8 mouse cellular contexts compared by ENCODE assay signal in genomic region chr6:128992753-128993152, GRCm38 (mm10). TPM values are rescaled to one million over a fixed set of nuclear protein-coding genes. Genes with fewer than 3 reads are reported as not detected.
DNase-seq lines count a peak whose midpoint lies in the region; ATAC-seq lines count a peak whose summit lies in the region.
"Had no signal": no experiment of that assay in that cellular context is flagged by ENCODE, and none has a peak within 500 bp of the region (broad histone marks: within the 10 kb centered on the region; RNA-seq: fewer than 3 reads in every experiment).

No protein-coding gene starts in this region.

- no peak overlapping the region for H3K4me3 ChIP-seq in midbrain, embryonic 13.5 days (replicated peaks)

- peak; percentile 43 for DNase-seq in R1 (ENCODE audit: low read depth, low spot score)
- no peak for DNase-seq in right cerebral cortex, postnatal 10 days (ENCODE audit: low spot score in 2 of 2)
- DNase-seq in frontal cortex, postnatal 14 days (ENCODE audit: low spot score in 2 of 2): no peak
- no peak for DNase-seq in left cerebral cortex, adult 18-20 months (ENCODE audit: low spot score in 2 of 2)

- H3K4me1 ChIP-seq in midbrain, embryonic 13.5 days (replicated peaks): peaks cover 11% of the 10 kb centered on the region

- no peaks in the 10 kb centered on the region for H3K27me3 ChIP-seq in midbrain, embryonic 13.5 days

- H3K9me3 ChIP-seq in midbrain, embryonic 13.5 days: no peaks in the 10 kb centered on the region

- H3K9ac ChIP-seq in midbrain, embryonic 13.5 days (replicated peaks): 0 out of 2 replicates have a peak overlapping the region, but pooled peaks have one; percentile 28

- H3K4me2 ChIP-seq in midbrain, embryonic 13.5 days (replicated peaks): 0 out of 2 replicates have a peak overlapping the region, but pooled peaks have one; percentile 17

- 27% methylated on average over 3 of the region's 3 CpGs for WGBS in midbrain, embryonic 13.5 days

- peak; percentile 97 for ATAC-seq in CD4-positive, CD25-positive, alpha-beta regulatory T cell, adult 4 months
- peak; percentile 52 to 61; a peak in 3 of 4 replicates for ATAC-seq in hematopoietic stem cell, adult 5-6 weeks (replicated peaks in 1 of 2; ENCODE audit: insufficient read depth in 1 of 2, low FRiP score in 2 of 2, low TSS enrichment in 1 of 2, low read depth in 1 of 2, poor library complexity in 2 of 2, severe bottlenecking in 2 of 2)
- ATAC-seq in midbrain, embryonic 13.5 days: peak; percentile 50; the same call in 1 of the 2 replicates

- peak overlapping the region; percentile 30; the same call in 1 of the 2 replicates for H3K27ac ChIP-seq in midbrain, embryonic 13.5 days

- H3K36me3 ChIP-seq in midbrain, embryonic 13.5 days: no peaks in the 10 kb centered on the region

RNA-seq across cellular contexts. Expression of gene Klrb1f, which starts 52.9 kb away (rescaled TPM):
- 1 to 10 TPM; 2.2 to 3.7 TPM for polyA plus RNA-seq in CD4-positive, CD25-positive, alpha-beta regulatory T cell, adult 4 months (2017; shearing (Covaris generic))
- total RNA-seq in hematopoietic stem cell, adult 5-6 weeks (2017): 0.15 and 8.1 TPM in 2 replicates
- polyA plus RNA-seq in midbrain, embryonic 13.5 days (2015; fragmentation: Nextera tagmentation; extraction: Ambion mirVana): 0.17 and 0.23 TPM in 2 replicates
- not detected for total RNA-seq in left cerebral cortex, adult 18-20 months (2021)
- total RNA-seq: layer of hippocampus, adult 8-10 months had no signal

RNA-seq across cellular contexts. Expression of gene Clec2g, which starts 58.6 kb away (rescaled TPM):
- under 1 TPM in 1 of 2 experiments, not detected in 1; 0.17 TPM for polyA plus RNA-seq in CD4-positive, CD25-positive, alpha-beta regulatory T cell, adult 4 months (2017; shearing (Covaris generic))
- not detected in 2 replicates for total RNA-seq in hematopoietic stem cell, adult 5-6 weeks (2017)
- polyA plus RNA-seq in midbrain, embryonic 13.5 days (2015; fragmentation: Nextera tagmentation; extraction: Ambion mirVana): not detected in 2 replicates
- total RNA-seq in left cerebral cortex, adult 18-20 months (2021): not detected
